Mouse (Mus musculus) stomach, embryonic 14.5 days (tissue): ENCODE data around the gene BC052040. TPM values are rescaled to one million over a fixed set of nuclear protein-coding genes. Genes with fewer than 3 reads are reported as not detected.

Source experiments
- ATAC-seq: fragments of 200-750 bp; cut with Nextera tagmentation; 2 replicates; pipeline ENCODE4 v1.8.0; 2017; ENCODE audit warnings: low read depth, moderate TSS enrichment; ENCODE audit not compliant: insufficient number of reproducible peaks, insufficient read depth, low FRiP score
- H3K27ac ChIP-seq: fragments of 300-500 bp; sonication (generic); 2 replicates; pipeline ENCODE4 v1.5.1; 2014; ENCODE audit warnings: mild to moderate bottlenecking, low read length, moderate library complexity, mixed read lengths
- H3K27me3 ChIP-seq: fragments of 300-500 bp; sonication (generic); 2 replicates; pipeline ENCODE4 v1.6.1; 2014; ENCODE audit warnings: low read length, control low read depth, mixed read lengths; ENCODE audit not compliant: control insufficient read depth, insufficient read depth
- H3K36me3 ChIP-seq: fragments of 300-500 bp; sonication (generic); 2 replicates; pipeline ENCODE4 v1.6.1; 2014; ENCODE audit warnings: mild to moderate bottlenecking, control low read depth, low read length, moderate library complexity, mixed read lengths; ENCODE audit not compliant: control insufficient read depth, insufficient read depth
- H3K4me1 ChIP-seq: fragments of 300-500 bp; sonication (generic); 2 replicates; pipeline ENCODE4 v1.6.1; 2014; ENCODE audit warnings: low read length, control low read depth, mixed read lengths; ENCODE audit not compliant: control insufficient read depth, insufficient read depth
- H3K4me2 ChIP-seq: fragments of 300-500 bp; sonication (generic); replicated peaks from 2 replicates; pipeline ENCODE4 v1.6.1; 2014; ENCODE audit warnings: low read depth, low read length, control low read depth
- H3K4me3 ChIP-seq: fragments of 300-500 bp; sonication (generic); 2 replicates; pipeline ENCODE4 v1.5.1; 2014; ENCODE audit warnings: low read depth, low read length, control low read depth
- H3K9ac ChIP-seq: fragments of 300-500 bp; sonication (generic); replicated peaks from 2 replicates; pipeline ENCODE4 v1.6.1; 2014; ENCODE audit warnings: low read depth, mild to moderate bottlenecking, control low read depth, low read length, moderate library complexity, mixed read lengths
- H3K9me3 ChIP-seq: fragments of 300-500 bp; sonication (generic); 2 replicates; pipeline ENCODE4 v1.6.1; 2016; ENCODE audit warnings: low read depth, low read length, control low read depth; ENCODE audit not compliant: control insufficient read depth
- WGBS: fragments of 180-500 bp; shearing (Covaris S2); extraction: QIAGEN DNeasy Blood & Tissue Kit; methylation state at CpG from one replicate; pipeline ENCODE4 v1.1.7; 2014; 5-methylcytosine and 5-hydroxymethylcytosine counted together
- microRNA counts: library from miRNA; unstranded; fragments of <30 nt; microRNA quantifications from one replicate; lab custom pipeline; 2016
- microRNA-seq: library from miRNA; unstranded; fragments of <30 nt; microRNA quantifications from one replicate; pipeline ENCODE4, GENCODE M21; 2016
- polyA plus RNA-seq: library from polyadenylated mRNA; unstranded; fragments of >200 nt; fragmentation: Nextera tagmentation; extraction: Ambion mirVana; gene quantifications from 2 replicates; pipeline ENCODE4 v1.2.1, GENCODE M21; 2014

BC052040 gene
- polyA plus RNA-seq, 1 experiment from 2014 or later: 13.5 TPM

- Histone ChIP-seq H3K4me1 (no peaks in the 10 kb centered on the region), H3K27ac (no peak overlapping the region), H3K27me3 (no peaks in the 10 kb centered on the region), H3K4me2 (no peak overlapping the region), H3K9me3 (no peaks in the 10 kb centered on the region), H3K4me3 (no peak overlapping the region), H3K36me3 (no peaks in the 10 kb centered on the region), H3K9ac (no peak overlapping the region)
- ATAC-seq: no peak
- 75% methylated on average over 6 of the region's 6 CpGs for WGBS
Measured at GRCm38 (mm10) chr2:115798839-115799238, 217.3 kb downstream of the BC052040 start.

GRCm38 (mm10) chr2:115808376-115808775, 226.9 kb downstream of the BC052040 start:
- WGBS: 35% methylated on average over 4 of the region's 4 CpGs
- H3K27me3 ChIP-seq: no peaks in the 10 kb centered on the region
- H3K4me2 ChIP-seq: no peak overlapping the region
- no peak overlapping the region for H3K9ac ChIP-seq
- H3K4me1 ChIP-seq: no peaks in the 10 kb centered on the region
- H3K27ac ChIP-seq: no peak overlapping the region
- H3K4me3 ChIP-seq: no peak overlapping the region
- no peaks in the 10 kb centered on the region for H3K36me3 ChIP-seq
- H3K9me3 ChIP-seq: no peaks in the 10 kb centered on the region
- ATAC-seq: no peak

GRCm38 (mm10) chr2:115813316-115813715, 231.8 kb downstream of the BC052040 start:
- Histone ChIP-seq H3K4me3 (no peak overlapping the region), H3K27me3 (no peaks in the 10 kb centered on the region), H3K4me2 (no peak overlapping the region), H3K9me3 (no peaks in the 10 kb centered on the region), H3K4me1 (peaks cover 4% of the 10 kb centered on the region; the same call in 1 of the 2 replicates), H3K36me3 (no peaks in the 10 kb centered on the region), H3K9ac (no peak overlapping the region), H3K27ac (no peak overlapping the region)
- WGBS: 26% methylated on average over 11 of the region's 11 CpGs
- ATAC-seq: no peak

- Histone ChIP-seq H3K27ac (no peak overlapping the region), H3K4me2 (no peak overlapping the region), H3K9ac (no peak overlapping the region), H3K4me1 (peaks cover 4% of the 10 kb centered on the region; the same call in 1 of the 2 replicates), H3K4me3 (no peak overlapping the region), H3K27me3 (no peaks in the 10 kb centered on the region), H3K36me3 (no peaks in the 10 kb centered on the region), H3K9me3 (no peaks in the 10 kb centered on the region)
- 50% methylated on average over 6 of the region's 6 CpGs for WGBS
- ATAC-seq: no peak
Measured at GRCm38 (mm10) chr2:115813721-115814120, 232.2 kb downstream of the BC052040 start.

GRCm38 (mm10) chr2:115817959-115818358, 236.4 kb downstream of the BC052040 start:
- peak; percentile 93 for ATAC-seq
- Histone ChIP-seq H3K4me3 (no peak overlapping the region), H3K4me2 (no peak overlapping the region), H3K27ac (peak overlapping the region; percentile 63; the same call in 1 of the 2 replicates), H3K27me3 (no peaks in the 10 kb centered on the region), H3K36me3 (no peaks in the 10 kb centered on the region), H3K4me1 (peaks cover 4% of the 10 kb centered on the region; the same call in 1 of the 2 replicates), H3K9ac (no peak overlapping the region), H3K9me3 (no peaks in the 10 kb centered on the region)
- 25% methylated on average over 6 of the region's 6 CpGs for WGBS

GRCm38 (mm10) chr2:115822361-115822760, 240.8 kb downstream of the BC052040 start:
- Histone ChIP-seq H3K4me3 (no peak overlapping the region), H3K9me3 (no peaks in the 10 kb centered on the region), H3K27ac (no peak overlapping the region), H3K27me3 (no peaks in the 10 kb centered on the region), H3K4me2 (no peak overlapping the region), H3K4me1 (peaks cover 4% of the 10 kb centered on the region; the same call in 1 of the 2 replicates), H3K9ac (no peak overlapping the region), H3K36me3 (no peaks in the 10 kb centered on the region)
- WGBS: 84% methylated on average over 5 of the region's 5 CpGs
- no peak for ATAC-seq

MicroRNAs within 50 kb of the gene (microRNA counts, 519-probe panel; counts per million panel counts)
- microRNA mmu-miR-1951 (lab: Ali Mortazavi, UCI): 3,545 counts per million, percentile 70 among the panel's probes with 10 or more counts

Small RNA genes within 50 kb of the gene (microRNA-seq; reads per million reads assigned to microRNA genes)
- gene Mir1951: not detected
